Mouse (Mus musculus) activated CD4-positive, CD25-positive, alpha-beta regulatory T cell, adult 4 months (primary cell): Measurements from ENCODE around the gene Fsip1. TPM values are rescaled to one million over a fixed set of nuclear protein-coding genes. Genes with fewer than 3 reads are reported as not detected.

Experiments
- ATAC-seq: one replicate; pipeline ENCODE4 v1.8.0; 2017
- polyA plus RNA-seq, 2 experiments: library from polyadenylated mRNA; unstranded; fragments of 100-300 nt; shearing (Covaris generic); gene quantifications; one replicate each; pipeline ENCODE4 v1.2.1; 2017

The Fsip1 gene
- polyA plus RNA-seq, 2 experiments from 2014 or later: not detected

DNA sequence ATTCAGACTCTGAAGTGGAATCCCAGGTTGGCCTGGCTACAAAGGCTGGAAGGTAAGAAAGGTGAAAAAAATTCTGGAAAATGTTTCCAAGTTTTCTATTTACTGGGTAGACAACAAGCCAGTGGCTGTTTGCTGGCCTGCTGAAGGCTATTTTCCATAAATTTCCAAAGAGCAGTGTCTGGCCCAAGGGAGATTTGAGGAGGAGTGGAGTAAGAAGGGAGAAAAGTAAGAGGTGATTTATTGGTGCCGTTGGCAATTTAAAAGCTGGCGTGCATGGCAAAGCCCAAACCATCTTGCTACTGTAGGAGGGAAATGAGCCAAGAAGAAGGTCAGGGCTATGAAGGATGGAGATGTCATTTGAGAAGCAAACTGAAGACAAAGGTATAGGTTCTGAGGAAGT, 171.1 kb downstream of the Fsip1 start:
- ATAC-seq: no peak

DNA sequence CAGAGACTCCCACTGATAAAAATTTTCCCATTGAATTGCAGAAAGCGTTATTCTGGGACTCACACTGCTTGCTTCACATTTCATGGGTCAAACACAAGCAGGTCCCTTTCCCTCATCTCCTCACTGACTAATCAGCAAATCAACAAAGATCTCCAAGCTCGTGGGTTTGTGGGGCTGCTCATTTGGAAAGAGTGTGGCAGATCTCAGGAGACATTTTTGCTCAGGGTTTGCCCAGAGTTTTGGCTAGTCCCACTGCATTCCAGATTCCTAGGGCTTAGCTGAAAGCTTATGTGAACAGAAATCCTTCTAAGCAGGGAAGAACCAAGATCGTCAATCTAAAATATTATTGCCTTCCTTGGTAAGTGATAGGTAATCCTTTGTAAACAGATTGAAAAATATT, 172.1 kb downstream of the Fsip1 start:
- ATAC-seq: no peak

DNA sequence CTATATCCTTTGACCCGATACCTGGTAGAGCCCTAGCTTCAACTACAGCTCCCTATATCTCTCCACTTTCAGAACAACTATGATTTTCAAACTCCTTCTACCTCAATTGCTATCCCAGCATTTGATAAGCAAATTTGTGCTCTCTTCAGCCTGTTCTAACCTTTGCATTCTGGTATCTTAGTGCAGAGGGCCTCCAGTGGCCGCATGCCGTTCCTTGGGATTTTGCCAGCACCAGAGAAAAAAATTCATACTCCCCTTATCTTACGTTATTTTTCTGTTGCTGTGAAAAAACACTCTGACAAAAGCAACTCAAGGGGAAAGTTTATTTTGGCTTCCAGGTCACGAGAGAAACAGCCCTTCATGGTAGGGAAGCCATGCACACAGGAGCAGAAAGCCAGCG, 173.1 kb downstream of the Fsip1 start:
- ATAC-seq: no peak

DNA sequence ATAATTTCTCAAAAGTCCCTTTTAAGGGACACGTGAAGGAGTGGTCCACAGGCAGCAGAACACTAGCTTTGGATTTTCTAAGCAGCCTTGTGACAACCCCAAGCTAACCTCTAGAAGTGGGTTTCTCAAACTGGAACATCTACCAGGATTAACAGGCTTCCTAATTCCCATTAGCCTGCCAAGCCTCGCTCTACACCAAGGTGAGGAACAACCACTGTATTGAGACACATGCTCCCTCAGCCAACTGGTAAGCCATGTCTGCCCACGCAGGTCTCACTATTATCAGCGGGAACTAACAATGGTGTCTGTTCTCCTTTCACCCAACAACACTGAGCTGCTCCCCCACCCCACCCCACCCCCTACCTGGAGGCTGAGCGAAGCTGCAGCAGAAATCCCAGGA, 175.2 kb downstream of the Fsip1 start:
- no peak for ATAC-seq

Other genes with a start within 250 kb of the Fsip1 start
- not detected for gene Thbs1, start 145.1 kb downstream of the Fsip1 start, polyA plus RNA-seq
- under 1 TPM in 1 of 2 experiments, not detected in 1; 0.11 TPM for gene Gpr176, start 116.5 kb upstream of the Fsip1 start, polyA plus RNA-seq
- 1 to 10 TPM; 2.0 to 2.7 TPM for gene Eif2ak4, start 131.7 kb upstream of the Fsip1 start, polyA plus RNA-seq
- 100 to 1,000 TPM; 294 to 327 TPM for gene Srp14, start 222.7 kb upstream of the Fsip1 start, polyA plus RNA-seq